Mouse (Mus musculus) hindbrain, embryonic 12.5 days (tissue): ENCODE measurements at regions not wholly inside any gene's neighbourhood (a gene's known extent, or its start where the extent isn't known, plus 50 kb on each side); places are given as distances from the start of the nearest gene placed in this dataset.
A peak's percentile ranks its signal among the peaks of the same experiment; 100 is the strongest.
"Not testable (repeated sequence)": the region's sequence is repeated elsewhere in the genome, so short reads cannot be mapped to it uniquely, and the experiment has no call there.

Source experiments
- ATAC-seq: fragments of 200-750 bp; cut with Nextera tagmentation; 2 replicates; pipeline ENCODE4 v1.8.0; 2017; ENCODE audit warnings: moderate TSS enrichment; ENCODE audit not compliant: low FRiP score
- H3K27ac ChIP-seq: fragments of 300-500 bp; sonication (generic); 2 replicates; pipeline ENCODE4 v1.5.1; 2016; ENCODE audit warnings: mild to moderate bottlenecking
- H3K27me3 ChIP-seq: fragments of 300-500 bp; sonication (generic); 2 replicates; pipeline ENCODE4 v1.6.1; 2016; ENCODE audit warnings: mild to moderate bottlenecking
- H3K36me3 ChIP-seq: fragments of 300-500 bp; sonication (generic); 2 replicates; pipeline ENCODE4 v1.6.1; 2016; ENCODE audit warnings: mild to moderate bottlenecking
- H3K4me1 ChIP-seq: fragments of 300-500 bp; sonication (generic); 2 replicates; pipeline ENCODE4 v1.6.1; 2016
- H3K4me2 ChIP-seq: fragments of 300-500 bp; sonication (generic); replicated peaks from 2 replicates; pipeline ENCODE4 v1.6.1; 2016; ENCODE audit warnings: mild to moderate bottlenecking
- H3K4me3 ChIP-seq: fragments of 300-500 bp; sonication (generic); 2 replicates; pipeline ENCODE4 v1.5.1; 2016; ENCODE audit warnings: mild to moderate bottlenecking
- H3K9ac ChIP-seq: fragments of 300-500 bp; sonication (generic); 2 replicates; pipeline ENCODE4 v1.6.1; 2016; ENCODE audit warnings: mild to moderate bottlenecking, moderate library complexity
- H3K9me3 ChIP-seq: fragments of 300-500 bp; sonication (generic); replicated peaks from 2 replicates; pipeline ENCODE4 v1.6.1; 2016; ENCODE audit warnings: mild to moderate bottlenecking
- WGBS: fragments of 180-500 bp; shearing (Covaris S2); methylation state at CpG from one replicate; pipeline ENCODE4 v1.1.7; 2016; 5-methylcytosine and 5-hydroxymethylcytosine counted together

GRCm38 (mm10) chr11:20390622-20391021, 58.1 kb upstream of the Slc1a4 start:
- 84% methylated on average over 3 of the region's 3 CpGs for WGBS

GRCm38 (mm10) chr11:20393302-20393701, 60.8 kb upstream of the Slc1a4 start:
- not testable (repeated sequence) for ATAC-seq, H3K36me3 ChIP-seq
- 63% methylated on average over 3 of the region's 3 CpGs for WGBS

More at GRCm38 (mm10) chr11:20390622-20391021, 58.1 kb upstream of the Slc1a4 start:
- Histone ChIP-seq H3K27ac (no peak overlapping the region), H3K36me3 (no peaks in the 10 kb centered on the region), H3K4me1 (no peaks in the 10 kb centered on the region), H3K27me3 (no peaks in the 10 kb centered on the region), H3K4me2 (no peak overlapping the region), H3K9ac (no peak overlapping the region), H3K4me3 (no peak overlapping the region), H3K9me3 (peaks cover 17% of the 10 kb centered on the region)
- no peak for ATAC-seq

GRCm38 (mm10) chr11:20393807-20394206, 61.3 kb upstream of the Slc1a4 start:
- not testable (repeated sequence) for H3K4me2 ChIP-seq, H3K4me3 ChIP-seq, ATAC-seq, H3K4me1 ChIP-seq, H3K27me3 ChIP-seq, H3K9ac ChIP-seq, H3K36me3 ChIP-seq, H3K27ac ChIP-seq
- H3K9me3 ChIP-seq = peaks cover 14% of the 10 kb centered on the region
- 89% methylated on average over 3 of the region's 3 CpGs for WGBS

More at GRCm38 (mm10) chr11:20393302-20393701, 60.8 kb upstream of the Slc1a4 start:
- not testable (repeated sequence) for H3K4me2 ChIP-seq, H3K9ac ChIP-seq, H3K4me1 ChIP-seq, H3K4me3 ChIP-seq, H3K27me3 ChIP-seq, H3K27ac ChIP-seq
- peaks cover 14% of the 10 kb centered on the region for H3K9me3 ChIP-seq

GRCm38 (mm10) chr11:20395848-20396203, 63.3 kb upstream of the Slc1a4 start:
- Histone ChIP-seq H3K36me3 (no peaks in the 10 kb centered on the region), H3K27ac (no peak overlapping the region), H3K9me3 (peaks cover 6% of the 10 kb centered on the region), H3K4me3 (no peak overlapping the region), H3K27me3 (no peaks in the 10 kb centered on the region), H3K9ac (no peak overlapping the region), H3K4me1 (peaks cover 6% of the 10 kb centered on the region; the same call in 1 of the 2 replicates), H3K4me2 (no peak overlapping the region)
- ATAC-seq = no peak
- WGBS = 88% methylated on average over 7 of the region's 7 CpGs

- ATAC-seq = no peak
- Histone ChIP-seq H3K4me1 (peaks cover 6% of the 10 kb centered on the region; the same call in 1 of the 2 replicates), H3K27me3 (no peaks in the 10 kb centered on the region), H3K9me3 (peaks cover 2% of the 10 kb centered on the region), H3K9ac (no peak overlapping the region), H3K27ac (no peak overlapping the region), H3K4me3 (no peak overlapping the region), H3K36me3 (no peaks in the 10 kb centered on the region), H3K4me2 (no peak overlapping the region)
- 83% methylated on average over 11 of the region's 11 CpGs for WGBS
These were observed 63.8 kb upstream of the Slc1a4 start for GRCm38 (mm10) chr11:20396204-20396848.

- Histone ChIP-seq H3K27me3 (no peaks in the 10 kb centered on the region), H3K4me3 (no peak overlapping the region), H3K4me1 (peaks cover 6% of the 10 kb centered on the region; the same call in 1 of the 2 replicates), H3K9me3 (no peaks in the 10 kb centered on the region), H3K4me2 (no peak overlapping the region), H3K9ac (no peak overlapping the region), H3K27ac (no peak overlapping the region), H3K36me3 (no peaks in the 10 kb centered on the region)
- WGBS = 95% methylated on average over 3 of the region's 3 CpGs
- no peak for ATAC-seq
These were observed 64.4 kb upstream of the Slc1a4 start for GRCm38 (mm10) chr11:20396884-20397283.

- Histone ChIP-seq H3K9ac (peak overlapping the region; percentile 47; the same call in 1 of the 2 replicates), H3K27me3 (no peaks in the 10 kb centered on the region)
These were observed 68.1 kb upstream of the Slc1a4 start for GRCm38 (mm10) chr11:20400302-20401234.

GRCm38 (mm10) chr11:20403456-20403855, 70.9 kb upstream of the Slc1a4 start:
- H3K36me3 ChIP-seq = no peaks in the 10 kb centered on the region
- H3K9ac ChIP-seq = no peak overlapping the region
- 69% methylated on average over 3 of the region's 3 CpGs for WGBS
- no peak overlapping the region for H3K27ac ChIP-seq
- H3K4me2 ChIP-seq = no peak overlapping the region
- H3K4me1 ChIP-seq = peaks cover 6% of the 10 kb centered on the region; the same call in 1 of the 2 replicates
- H3K4me3 ChIP-seq = no peak overlapping the region
- no peaks in the 10 kb centered on the region for H3K27me3 ChIP-seq
- ATAC-seq = no peak
- H3K9me3 ChIP-seq = no peaks in the 10 kb centered on the region

More at GRCm38 (mm10) chr11:20400302-20401234, 68.1 kb upstream of the Slc1a4 start:
- Histone ChIP-seq H3K4me3 (peak overlapping the region; percentile 29), H3K9me3 (no peaks in the 10 kb centered on the region), H3K36me3 (no peaks in the 10 kb centered on the region), H3K4me2 (peak overlapping the region; percentile 59), H3K4me1 (peaks cover 6% of the 10 kb centered on the region; the same call in 1 of the 2 replicates), H3K27ac (no peak overlapping the region)
- ATAC-seq = peak; percentile 90
- 4% methylated on average over 32 of the region's 32 CpGs for WGBS

GRCm38 (mm10) chr11:20404476-20404875, 72.0 kb upstream of the Slc1a4 start:
- WGBS = 81% methylated on average over 5 of the region's 5 CpGs
- Histone ChIP-seq H3K36me3 (no peaks in the 10 kb centered on the region), H3K27me3 (no peaks in the 10 kb centered on the region), H3K4me2 (no peak overlapping the region), H3K9ac (no peak overlapping the region), H3K9me3 (no peaks in the 10 kb centered on the region), H3K4me1 (peaks cover 6% of the 10 kb centered on the region; the same call in 1 of the 2 replicates), H3K4me3 (no peak overlapping the region), H3K27ac (no peak overlapping the region)
- ATAC-seq = no peak

- Histone ChIP-seq H3K27ac (no peak overlapping the region), H3K9ac (no peak overlapping the region), H3K27me3 (no peaks in the 10 kb centered on the region), H3K4me2 (no peak overlapping the region), H3K4me3 (no peak overlapping the region), H3K36me3 (no peaks in the 10 kb centered on the region), H3K4me1 (no peaks in the 10 kb centered on the region), H3K9me3 (peaks cover 30% of the 10 kb centered on the region)
- ATAC-seq = no peak
- WGBS = 75% methylated on average over 2 of the region's 2 CpGs
These were observed 85.6 kb upstream of the Slc1a4 start for GRCm38 (mm10) chr11:20418141-20418540.

GRCm38 (mm10) chr11:20420876-20421275, 88.4 kb upstream of the Slc1a4 start:
- H3K36me3 ChIP-seq = no peaks in the 10 kb centered on the region

GRCm38 (mm10) chr11:20436057-20436456, 103.5 kb upstream of the Slc1a4 start:
- no peaks in the 10 kb centered on the region for H3K36me3 ChIP-seq
- no peaks in the 10 kb centered on the region for H3K4me1 ChIP-seq
- H3K27me3 ChIP-seq = no peaks in the 10 kb centered on the region
- no peak overlapping the region for H3K27ac ChIP-seq
- WGBS = 85% methylated on average over 9 of the region's 9 CpGs
- H3K9ac ChIP-seq = no peak overlapping the region
- H3K4me2 ChIP-seq = no peak overlapping the region
- ATAC-seq = no peak
- no peak overlapping the region for H3K4me3 ChIP-seq
- H3K9me3 ChIP-seq = no peaks in the 10 kb centered on the region

More at GRCm38 (mm10) chr11:20420876-20421275, 88.4 kb upstream of the Slc1a4 start:
- Histone ChIP-seq H3K27ac (no peak overlapping the region), H3K9me3 (peaks cover 22% of the 10 kb centered on the region), H3K27me3 (no peaks in the 10 kb centered on the region), H3K4me3 (no peak overlapping the region), H3K4me2 (no peak overlapping the region), H3K4me1 (no peaks in the 10 kb centered on the region), H3K9ac (no peak overlapping the region)
- WGBS = 83% methylated on average over 4 of the region's 4 CpGs
- ATAC-seq = no peak
